Mouse (Mus musculus) liver, embryonic 13.5 days (tissue): ENCODE data around the gene Vps37b. TPM values are rescaled to one million over a fixed set of nuclear protein-coding genes. Genes with fewer than 3 reads are reported as not detected.

Experiments
- ATAC-seq: fragments of 200-750 bp; cut with Nextera tagmentation; 2 replicates; pipeline ENCODE4 v1.8.0; 2017; ENCODE audit warnings: low read depth, mild to moderate bottlenecking, moderate number of reproducible peaks, moderate library complexity
- DNase-seq: peaks from one replicate; pipeline ENCODE4 v3.0.0; 2022
- H3K27ac ChIP-seq: fragments of 300-500 bp; sonication (generic); 2 replicates; pipeline ENCODE4 v1.5.1; 2015; ENCODE audit warnings: moderate library complexity, mild to moderate bottlenecking, inconsistent platforms
- H3K27me3 ChIP-seq: fragments of 300-500 bp; sonication (generic); 2 replicates; pipeline ENCODE4 v1.6.1; 2015; ENCODE audit warnings: mild to moderate bottlenecking, inconsistent platforms
- H3K36me3 ChIP-seq: fragments of 300-500 bp; sonication (generic); 2 replicates; pipeline ENCODE4 v1.6.1; 2015; ENCODE audit warnings: mild to moderate bottlenecking, inconsistent platforms
- H3K4me1 ChIP-seq: fragments of 300-500 bp; sonication (generic); replicated peaks from 2 replicates; pipeline ENCODE4 v1.6.1; 2015; ENCODE audit warnings: inconsistent platforms
- H3K4me2 ChIP-seq: fragments of 300-500 bp; sonication (generic); 2 replicates; pipeline ENCODE4 v1.6.1; 2015; ENCODE audit warnings: inconsistent platforms, mild to moderate bottlenecking, moderate library complexity
- H3K4me3 ChIP-seq: fragments of 300-500 bp; sonication (generic); replicated peaks from 2 replicates; pipeline ENCODE4 v1.5.1; 2015; ENCODE audit warnings: mild to moderate bottlenecking, inconsistent platforms
- H3K9ac ChIP-seq: fragments of 300-500 bp; sonication (generic); 2 replicates; pipeline ENCODE4 v1.6.1; 2015; ENCODE audit warnings: mild to moderate bottlenecking, inconsistent platforms
- H3K9me3 ChIP-seq: fragments of 300-500 bp; sonication (generic); replicated peaks from 2 replicates; pipeline ENCODE4 v1.6.1; 2016; ENCODE audit warnings: inconsistent platforms
- WGBS: fragments of 180-500 bp; shearing (Covaris S2); methylation state at CpG from one replicate; pipeline ENCODE4 v1.1.7; 2015; ENCODE audit not compliant: insufficient replicate concordance; 5-methylcytosine and 5-hydroxymethylcytosine counted together
- microRNA-seq: library from miRNA; unstranded; fragments of <30 nt; microRNA quantifications from one replicate; pipeline ENCODE4, GENCODE M21; 2016
- polyA plus RNA-seq: library from polyadenylated mRNA; unstranded; fragments of >200 nt; fragmentation: Nextera tagmentation; extraction: Ambion mirVana; gene quantifications from 2 replicates; pipeline ENCODE4 v1.2.1, GENCODE M21; 2015

Gene Vps37b
- polyA plus RNA-seq, 1 experiment from 2014 or later: 16.1 TPM

DNA sequence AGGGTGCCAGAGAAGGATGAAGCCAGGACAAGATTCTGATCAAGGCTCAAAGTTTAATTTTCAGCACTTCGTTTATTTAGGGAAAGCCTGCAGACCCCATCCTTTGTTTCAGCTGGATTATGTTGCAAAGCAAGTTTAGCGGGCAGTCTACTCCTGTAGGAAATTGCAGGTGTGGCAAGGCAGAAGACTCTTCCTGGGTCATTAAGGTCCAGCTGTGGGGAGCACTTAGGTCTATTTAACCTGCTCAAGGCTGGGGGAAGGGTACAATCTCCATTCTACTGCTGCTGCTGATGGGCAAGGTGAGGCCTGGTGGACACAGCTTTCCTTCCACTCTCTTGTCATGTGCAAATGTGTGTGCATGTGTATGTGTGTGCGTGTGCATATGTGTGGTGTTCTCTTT, 73.1 kb downstream of the Vps37b start:
- ATAC-seq: no peak
- no peaks in the 10 kb centered on the region for H3K27me3 ChIP-seq
- 71% methylated on average over 3 of the region's 3 CpGs for WGBS

DNA sequence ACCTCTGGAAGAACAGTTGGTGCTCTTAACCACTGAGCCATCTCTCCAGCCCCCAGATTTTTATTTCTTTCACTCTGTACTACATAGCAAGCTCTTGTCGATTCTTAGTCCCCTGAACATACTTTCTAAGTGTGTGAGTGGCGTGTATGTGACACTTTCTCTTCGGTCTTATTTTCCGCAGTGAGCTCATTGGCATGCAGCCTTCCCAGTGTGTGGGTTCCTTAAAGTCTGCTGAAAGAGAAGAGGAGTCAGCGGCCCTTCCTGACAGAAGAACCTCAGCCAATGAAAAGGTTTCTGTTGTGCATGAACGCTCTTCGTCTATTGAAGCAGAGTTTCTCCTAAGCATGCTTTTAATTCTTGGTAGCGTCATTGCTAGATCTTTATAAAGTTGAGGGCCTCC, 74.9 kb downstream of the Vps37b start:
- Histone ChIP-seq H3K9me3 (no peaks in the 10 kb centered on the region), H3K4me3 (no peak overlapping the region), H3K9ac (no peak overlapping the region), H3K27ac (no peak overlapping the region), H3K4me1 (peaks cover 6% of the 10 kb centered on the region), H3K27me3 (no peaks in the 10 kb centered on the region), H3K4me2 (no peak overlapping the region), H3K36me3 (no peaks in the 10 kb centered on the region)
- 81% methylated on average over 8 of the region's 8 CpGs for WGBS
- DNase-seq (no peak), ATAC-seq (no peak)

More for the DNA sequence above, 73.1 kb downstream of the Vps37b start:
- H3K4me2 ChIP-seq: no peak overlapping the region
- no peak overlapping the region for H3K4me3 ChIP-seq
- no peak overlapping the region for H3K9ac ChIP-seq
- no peak overlapping the region for H3K27ac ChIP-seq
- DNase-seq: no peak
- no peaks in the 10 kb centered on the region for H3K9me3 ChIP-seq
- peaks cover 7% of the 10 kb centered on the region for H3K4me1 ChIP-seq
- no peaks in the 10 kb centered on the region for H3K36me3 ChIP-seq

Small RNA genes within 50 kb of the gene (microRNA-seq; reads per million reads assigned to microRNA genes)
- gene Mir7032: 1.5 reads per million

Other genes starting within 250 kb of the Vps37b start
- 0.10 and 0.16 TPM in 2 replicates for gene Hcar2, start 166.8 kb downstream of the Vps37b start, polyA plus RNA-seq
- 0.09 and 0.14 TPM in 2 replicates for gene Hcar1, start 152.2 kb downstream of the Vps37b start, polyA plus RNA-seq
- gene Denr, start 125.1 kb downstream of the Vps37b start, polyA plus RNA-seq: 79.0 and 103 TPM in 2 replicates
- gene Gm43518, start 104.9 kb downstream of the Vps37b start, polyA plus RNA-seq: 0.92 and 1.2 TPM in 2 replicates
- 3.6 and 4.1 TPM in 2 replicates for gene Ccdc62, start 101.6 kb downstream of the Vps37b start, polyA plus RNA-seq
- 11.3 and 12.9 TPM in 2 replicates for gene Hip1r, start 58.6 kb downstream of the Vps37b start, polyA plus RNA-seq
- gene Abcb9, start 63.5 kb upstream of the Vps37b start, polyA plus RNA-seq: 4.5 and 4.6 TPM in 2 replicates
- 18.4 and 18.5 TPM in 2 replicates for gene Ogfod2, start 80.0 kb upstream of the Vps37b start, polyA plus RNA-seq
- 83.3 and 84.6 TPM in 2 replicates for gene Arl6ip4, start 83.8 kb upstream of the Vps37b start, polyA plus RNA-seq
- gene Pitpnm2, start 217.5 kb upstream of the Vps37b start, polyA plus RNA-seq: 1.3 and 1.4 TPM in 2 replicates